Mouse (Mus musculus): ENCODE results near the gene Mrps9.

Gene Mrps9

DNA sequence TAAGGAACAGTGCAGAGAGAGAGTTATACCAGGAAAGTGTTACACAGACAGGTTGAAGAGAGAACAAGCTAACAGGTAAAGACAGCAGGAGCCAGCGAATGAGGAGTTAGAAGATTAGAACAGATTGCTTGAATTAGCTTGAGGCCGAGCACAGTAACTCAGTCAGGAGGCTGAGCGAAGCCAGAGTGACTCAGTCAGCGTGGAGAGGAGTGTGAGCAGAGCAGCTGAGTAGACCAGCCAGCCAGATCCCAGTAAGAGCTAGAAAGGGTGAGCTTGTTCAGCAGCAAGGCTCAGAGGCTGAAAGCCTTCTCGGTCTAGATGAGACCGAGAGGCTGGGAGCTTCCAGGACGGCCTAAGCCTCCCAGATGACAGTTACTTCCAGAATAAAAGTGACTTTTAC lies 55.7 kb downstream of the Mrps9 start:
- no peak for DNase-seq (ENCODE audit: low spot score in 2 of 2)

DNA sequence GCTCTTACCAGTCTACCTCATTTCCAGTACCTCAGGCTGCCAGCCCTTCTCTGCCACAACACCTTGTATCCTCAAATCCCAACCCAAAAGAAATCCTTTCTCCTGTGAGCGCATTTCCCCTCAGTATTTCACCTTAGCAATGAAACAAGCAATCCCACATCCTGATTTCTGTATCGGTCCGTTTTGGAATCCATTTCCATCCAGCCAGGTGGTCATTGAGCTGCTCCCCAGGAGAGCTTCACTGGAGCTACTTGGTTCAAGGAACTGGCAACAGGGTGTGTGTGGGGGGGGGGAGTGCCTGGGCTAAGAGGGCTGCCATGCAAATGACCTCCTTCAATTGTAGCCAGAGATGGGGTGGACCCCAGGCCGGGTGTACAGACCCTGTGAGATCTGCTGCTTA lies 56.1 kb downstream of the Mrps9 start:
- no peak for DNase-seq (ENCODE audit: low spot score in 2 of 2)

DNA sequence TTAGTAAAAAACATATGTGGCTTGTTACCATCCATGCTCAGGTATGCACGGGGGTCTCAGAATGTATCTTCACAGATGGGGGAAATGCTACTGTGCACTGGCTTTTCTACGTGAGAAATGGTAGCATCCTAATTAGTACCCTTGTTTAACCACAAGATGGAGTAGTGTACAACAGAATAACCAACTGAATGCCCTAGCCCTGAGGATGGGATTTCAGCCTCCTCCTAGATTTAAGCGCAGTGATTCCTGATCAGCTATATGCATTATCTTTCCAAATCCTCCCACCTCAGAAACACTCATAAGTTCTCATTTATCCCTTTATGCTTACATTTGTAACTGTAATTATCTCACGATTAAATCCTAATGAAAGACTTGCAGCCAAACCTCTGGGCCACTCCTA lies 64.0 kb downstream of the Mrps9 start:
- no peak for DNase-seq (ENCODE audit: low spot score in 2 of 2)

DNA sequence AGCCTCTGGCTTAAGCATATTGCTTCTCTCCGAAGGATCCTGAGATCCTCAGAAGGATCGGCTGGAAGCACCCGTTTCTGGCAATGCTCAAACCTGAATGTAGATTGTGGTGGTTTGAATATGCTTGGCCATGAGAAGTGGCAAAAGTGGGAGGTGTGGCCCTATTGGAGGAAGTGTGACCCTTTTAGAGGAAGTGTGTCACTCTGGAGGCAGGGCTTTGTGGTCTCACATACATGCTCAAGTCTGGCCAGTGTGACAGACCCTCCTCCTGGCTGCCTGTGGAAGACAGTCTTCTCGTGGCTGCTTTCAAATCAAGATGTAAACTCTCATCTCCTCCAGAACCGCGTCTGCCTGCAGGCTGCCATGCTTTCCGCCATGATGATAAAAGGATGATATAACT lies 65.7 kb downstream of the Mrps9 start:
- DNase-seq (ENCODE audit: low spot score in 2 of 2) = no peak

GRCm38 (mm10) chr1:42917908-42918307 lies 66.9 kb downstream of the Mrps9 start:
- no peak for DNase-seq (ENCODE audit: low spot score in 2 of 2)

- no peak for DNase-seq (ENCODE audit: low spot score in 2 of 2)
These were observed 72.9 kb downstream of the Mrps9 start for GRCm38 (mm10) chr1:42923924-42924323.

GRCm38 (mm10) chr1:42933613-42934012 lies 82.6 kb downstream of the Mrps9 start:
- DNase-seq (ENCODE audit: low spot score in 2 of 2) = no peak

GRCm38 (mm10) chr1:42948486-42948885 lies 97.5 kb downstream of the Mrps9 start:
- no peak for DNase-seq (ENCODE audit: low spot score in 2 of 2)

DNA sequence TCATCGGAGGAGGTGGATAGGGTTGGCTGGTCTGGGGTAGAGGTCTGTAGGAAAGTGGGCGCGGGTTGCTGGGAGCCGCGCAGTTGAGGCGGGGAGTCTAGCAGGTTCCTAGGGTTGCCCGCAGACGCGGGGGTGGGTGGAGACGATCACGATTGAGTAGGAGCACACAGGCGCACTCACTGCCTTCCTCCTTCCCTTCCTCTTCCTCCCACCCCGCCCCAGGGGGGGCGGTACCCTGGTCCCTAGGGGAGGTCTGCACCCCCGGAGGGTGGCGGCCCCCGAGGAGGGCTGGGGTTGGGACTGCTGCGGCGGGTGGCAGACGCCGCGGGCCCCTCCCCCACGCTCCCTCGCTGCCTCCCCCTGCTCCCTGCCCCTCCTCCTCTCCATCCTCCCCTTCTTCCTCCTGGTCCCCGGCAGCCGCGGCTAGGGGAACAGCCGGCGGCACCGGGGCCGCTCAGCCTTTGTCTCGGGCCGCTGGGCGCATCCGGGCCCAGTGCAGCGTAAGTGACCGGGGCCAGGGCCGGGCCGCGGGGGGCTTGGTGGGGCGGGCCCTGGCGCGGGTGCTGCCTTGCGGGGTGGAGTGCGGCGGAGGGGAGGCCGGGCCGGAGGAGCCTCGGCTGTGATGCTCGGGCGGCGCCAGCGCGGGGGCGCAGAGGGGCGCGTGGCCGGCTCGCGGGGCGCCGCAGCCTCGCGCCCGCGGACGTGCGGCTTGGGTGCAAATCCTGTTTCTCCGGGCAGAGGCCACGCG lies 101.9 kb downstream of the Mrps9 start, which contains the start of gene Gpr45:
Gene Gpr45 (plus strand): TSS at position 139 of the 748 bp plus-strand sequence.
- DNase-seq (ENCODE audit: low spot score in 2 of 2) = peak; percentile 47 to 51

DNA sequence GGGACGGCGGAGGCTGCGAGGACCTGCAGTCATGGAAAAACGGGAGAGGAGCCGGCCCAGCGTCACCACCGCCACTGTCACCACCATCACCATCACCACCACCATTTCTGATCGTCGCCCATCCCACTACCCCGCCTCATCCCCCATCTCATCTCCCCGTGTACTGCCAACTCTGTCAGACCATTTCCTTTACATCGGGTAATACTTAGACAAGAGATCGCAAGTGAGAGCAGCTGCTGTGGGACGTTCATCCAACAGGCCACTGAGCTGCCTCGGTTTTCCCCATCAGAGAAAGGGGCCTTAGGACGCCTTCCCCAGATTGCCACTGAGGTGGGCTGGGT lies 102.4 kb downstream of the Mrps9 start:
- no peak for DNase-seq (ENCODE audit: low spot score in 2 of 2)

Data from frontal cortex, postnatal 25 days (tissue).